Mouse (Mus musculus) liver, embryonic 14.5 days (tissue): Measurements from ENCODE around the gene Bmp8b.

Source experiments
- CTCF ChIP-seq: IDR thresholded peaks from 2 replicates; pipeline ENCODE4 v1.5.1; 2016; ENCODE audit warnings: antibody characterized with exemption, low read depth, control low read depth
- EP300 ChIP-seq: IDR thresholded peaks from 2 replicates; pipeline ENCODE4 v1.6.1; 2016; ENCODE audit warnings: antibody characterized with exemption, low read depth

DNA sequence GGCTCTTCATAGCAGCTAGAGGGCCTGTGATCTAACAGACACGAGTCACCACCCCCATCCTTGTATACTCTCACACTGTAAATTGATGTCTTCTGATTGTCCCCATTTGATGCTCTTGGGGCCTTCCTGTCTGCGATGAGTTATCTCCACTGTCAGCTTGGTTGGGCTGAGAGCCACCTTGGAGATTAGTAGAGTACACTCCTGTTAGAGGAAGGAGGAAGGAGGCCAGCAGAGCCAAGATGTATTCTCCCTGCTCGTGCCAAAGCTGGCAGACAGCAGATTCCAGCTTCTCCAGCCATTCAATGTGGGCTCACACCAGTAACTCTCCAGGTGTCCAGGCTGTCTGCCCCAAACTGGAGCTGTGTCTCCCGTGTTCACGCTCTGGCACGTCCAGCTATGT, 55.6 kb downstream of the Bmp8b start:
- TF ChIP-seq EP300 (no peak), CTCF (no peak)
